Mouse (Mus musculus) spleen, adult 12 weeks (tissue): ENCODE data around the gene Trp53i11.

ENCODE experiments used
- DNase-seq: peaks from one replicate; pipeline ENCODE4 v3.0.0; 2022; ENCODE audit warnings: low spot score

Gene Trp53i11

DNA sequence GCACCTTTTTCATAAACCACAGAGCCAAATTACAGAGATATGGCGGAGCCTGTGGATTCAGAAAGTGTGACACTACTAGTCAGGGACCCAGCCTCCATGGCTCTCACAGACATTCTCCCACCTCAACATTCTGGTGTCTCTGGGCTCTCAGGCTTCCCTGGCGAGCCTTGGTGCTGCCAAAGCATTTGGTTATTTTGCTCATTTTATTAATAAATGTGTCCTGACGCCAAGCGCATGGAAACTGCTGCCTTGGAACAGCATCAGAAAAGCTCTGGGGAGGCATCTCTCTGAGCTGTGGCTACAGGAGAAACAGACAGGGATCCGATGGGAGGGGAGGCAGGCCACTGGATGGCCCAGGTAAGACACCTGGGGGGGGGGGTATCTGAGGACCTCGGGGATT lies 15.4 kb upstream of the Trp53i11 start:
- DNase-seq = no peak

DNA sequence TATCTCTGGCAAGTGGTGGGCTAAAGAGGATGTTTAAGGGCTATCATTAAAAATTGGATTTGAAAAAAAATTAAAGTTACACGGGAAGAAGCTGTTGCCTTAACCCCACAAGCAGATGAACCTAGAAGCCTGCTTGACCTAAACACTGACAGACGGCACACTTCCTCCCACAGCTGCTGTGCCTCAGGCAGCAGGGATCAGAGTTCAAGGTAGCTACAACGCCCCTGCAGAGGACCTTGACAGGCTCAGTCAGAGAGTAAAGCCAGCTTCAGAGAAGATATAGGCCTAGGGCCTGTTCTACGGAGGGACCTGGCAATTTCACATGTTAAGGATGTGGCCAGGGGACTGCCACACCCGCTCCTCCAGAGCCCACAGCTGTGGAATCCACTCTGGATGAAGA lies 14.9 kb upstream of the Trp53i11 start:
- DNase-seq = no peak

DNA sequence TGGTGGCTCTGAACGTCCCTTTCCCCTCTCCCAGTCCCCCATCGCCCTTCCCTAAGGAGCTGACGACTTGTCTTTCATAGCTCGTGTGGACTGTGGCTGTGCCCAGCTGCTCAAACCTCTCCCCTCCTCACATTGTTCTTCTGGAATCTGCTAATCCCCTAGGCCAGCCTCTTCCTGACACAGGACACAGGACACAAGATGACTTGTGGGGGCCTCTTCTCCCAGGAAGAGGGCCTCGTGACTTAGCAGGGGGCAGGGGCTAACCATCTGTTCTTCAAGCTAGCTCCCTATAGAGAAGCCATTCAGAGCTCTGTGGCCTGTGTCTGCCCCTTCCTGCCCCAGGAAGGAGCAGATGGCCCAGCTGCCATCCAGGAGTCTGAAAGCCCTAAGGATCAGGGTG lies 13.2 kb upstream of the Trp53i11 start:
- DNase-seq = no peak

DNA sequence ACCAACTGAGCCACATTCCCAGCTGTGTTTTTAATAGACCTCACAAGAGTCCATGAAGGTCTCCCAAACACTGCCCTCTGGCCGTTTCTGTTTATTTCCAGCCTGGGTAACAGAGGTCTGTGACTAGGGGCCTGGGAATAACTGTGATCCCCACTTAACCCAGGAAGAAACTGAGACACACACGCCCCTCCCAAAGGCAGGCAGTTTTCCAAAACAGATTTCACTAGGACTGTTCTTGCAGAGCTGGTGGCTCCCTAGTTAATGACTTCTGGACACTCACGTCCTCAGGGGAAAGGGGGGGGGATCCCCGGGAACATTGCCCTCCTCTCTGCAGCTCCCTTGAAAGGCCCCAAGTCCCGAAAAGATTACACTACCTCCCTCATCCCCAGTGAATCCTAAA lies 12.1 kb upstream of the Trp53i11 start:
- DNase-seq = no peak

DNA sequence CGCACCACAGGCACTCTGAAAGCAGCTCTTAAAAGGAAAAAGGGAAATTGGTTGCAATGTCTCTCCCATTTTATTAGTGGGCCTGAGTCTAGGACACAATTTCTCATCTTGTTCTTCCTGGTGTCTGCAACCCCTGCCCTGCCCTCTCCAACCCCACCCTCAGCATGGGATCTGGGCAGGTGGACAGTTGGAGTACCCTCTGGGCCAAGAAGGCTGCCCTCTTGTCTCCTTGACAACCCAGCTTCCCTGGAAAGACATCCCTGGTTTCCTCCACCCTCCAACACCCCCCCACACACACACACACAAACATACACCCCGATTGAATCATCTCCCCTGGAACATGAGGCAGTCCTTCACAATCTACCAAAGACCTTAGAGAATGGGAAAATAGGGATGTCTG lies 11.6 kb upstream of the Trp53i11 start:
- no peak for DNase-seq

DNA sequence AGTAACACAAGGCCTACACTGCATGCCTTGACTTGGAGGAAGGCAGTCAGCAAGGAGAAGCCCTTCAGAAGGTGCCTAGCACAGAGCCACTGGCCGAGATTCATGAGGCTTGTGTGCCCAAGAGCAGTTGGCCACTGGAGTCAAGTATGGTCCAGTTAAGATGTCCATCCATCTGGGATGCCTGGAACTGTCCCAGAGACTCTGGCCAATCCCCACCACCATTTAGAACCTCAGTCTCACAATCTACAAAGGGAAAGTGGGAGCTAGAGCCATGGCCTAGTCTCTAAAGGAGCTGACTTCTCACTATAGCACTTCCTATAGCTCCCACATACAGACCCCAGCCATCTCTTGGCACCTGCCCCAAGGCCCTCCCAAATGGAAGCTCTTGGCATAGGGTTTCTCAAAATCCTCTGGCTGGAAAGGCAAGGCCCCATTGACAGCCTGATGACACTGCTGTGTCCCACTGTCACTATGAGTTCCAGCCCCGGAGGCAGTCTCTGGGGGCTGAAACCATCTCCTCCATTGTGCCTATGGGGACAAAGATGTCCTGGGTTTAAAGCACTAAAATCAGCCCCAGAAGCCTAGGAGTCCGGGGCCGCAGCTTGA lies 11.1 kb upstream of the Trp53i11 start:
- no peak for DNase-seq

DNA sequence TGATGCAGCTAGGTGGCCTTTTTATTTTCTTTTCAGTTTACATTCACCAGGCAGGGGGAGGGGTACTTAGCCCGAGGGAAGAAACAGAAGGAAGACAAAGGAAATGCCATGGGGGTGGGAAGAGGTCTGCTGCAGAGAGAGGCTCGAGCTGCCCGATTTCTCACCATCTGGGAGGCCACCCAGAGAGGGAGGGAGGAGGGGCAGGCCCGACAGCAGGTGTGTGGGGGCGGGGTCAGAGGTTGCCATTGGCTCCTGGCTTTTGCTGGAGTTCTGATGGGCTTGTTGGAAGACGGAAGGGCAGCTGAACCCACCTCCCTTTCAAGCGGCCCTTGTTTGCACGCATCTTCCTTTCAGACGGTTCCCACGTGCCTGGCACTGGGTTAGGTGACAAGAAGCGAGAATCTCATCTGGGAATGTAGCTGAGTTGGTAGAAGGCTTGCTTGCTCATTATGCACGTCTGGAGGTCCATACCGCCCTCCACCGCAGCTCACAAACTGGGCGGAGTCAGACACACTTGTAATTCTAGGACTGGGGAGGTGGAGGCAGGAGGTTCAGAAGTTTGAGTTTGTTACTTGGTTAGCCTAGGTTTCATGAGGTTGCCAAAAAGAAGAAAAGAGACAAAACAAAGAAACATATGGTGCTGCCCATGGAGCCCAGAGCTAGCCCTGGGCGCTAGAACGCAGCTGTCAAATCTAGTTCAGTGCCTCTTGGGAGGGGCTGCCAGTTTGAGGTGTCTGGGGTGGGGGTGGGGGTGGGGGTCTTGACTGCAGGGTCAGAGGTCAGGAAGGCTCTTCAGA lies 10.3 kb upstream of the Trp53i11 start:
- DNase-seq = no peak

DNA sequence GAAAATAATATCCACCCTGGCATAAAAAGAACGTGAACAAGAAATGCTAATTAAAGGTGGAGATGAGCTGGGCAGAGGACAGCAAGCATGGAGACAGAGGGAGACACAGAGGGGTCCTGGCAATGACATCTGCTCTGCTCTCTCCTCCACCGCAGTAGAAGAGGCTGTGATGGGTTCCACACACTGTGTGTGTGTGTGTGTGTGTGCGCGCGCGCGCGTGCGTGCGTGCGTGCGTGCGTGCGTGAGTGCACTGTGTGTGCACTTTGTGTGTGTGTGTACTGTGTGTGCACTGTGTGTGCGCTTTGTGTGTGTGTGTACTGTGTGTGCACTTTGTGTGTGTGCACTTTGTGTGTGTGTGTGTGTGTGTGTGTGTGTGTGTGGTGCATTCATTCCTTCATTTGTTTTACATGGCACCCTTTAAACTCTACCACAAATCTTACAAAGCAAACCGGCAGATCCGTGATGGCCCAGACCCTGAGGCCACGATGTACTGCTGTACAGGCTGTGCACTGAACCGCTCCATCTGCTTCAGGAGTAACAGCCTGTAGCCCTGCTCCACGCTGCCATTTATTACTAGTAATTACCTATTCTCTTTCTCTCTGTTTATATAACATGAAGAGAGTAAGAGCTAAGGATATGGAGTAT lies 9.6 kb upstream of the Trp53i11 start:
- no peak for DNase-seq

DNA sequence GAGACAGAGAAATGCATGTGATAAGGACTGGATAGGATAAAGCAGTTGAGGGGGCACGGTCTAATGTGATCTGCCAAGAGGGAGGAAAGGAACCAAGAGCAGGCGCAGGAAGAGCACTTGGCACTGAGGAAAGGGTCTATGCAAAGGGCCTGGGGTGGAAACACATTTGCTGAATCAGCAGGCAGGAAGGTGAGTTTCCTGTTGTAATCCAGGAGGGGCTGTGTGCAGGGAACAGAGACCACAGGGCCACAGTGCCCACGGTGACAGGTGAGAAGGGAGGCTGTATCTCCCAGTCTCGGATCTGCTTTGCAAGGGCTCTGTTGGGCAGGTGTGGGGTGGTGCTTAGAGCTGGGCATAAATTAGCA lies 9.1 kb upstream of the Trp53i11 start:
- no peak for DNase-seq

DNA sequence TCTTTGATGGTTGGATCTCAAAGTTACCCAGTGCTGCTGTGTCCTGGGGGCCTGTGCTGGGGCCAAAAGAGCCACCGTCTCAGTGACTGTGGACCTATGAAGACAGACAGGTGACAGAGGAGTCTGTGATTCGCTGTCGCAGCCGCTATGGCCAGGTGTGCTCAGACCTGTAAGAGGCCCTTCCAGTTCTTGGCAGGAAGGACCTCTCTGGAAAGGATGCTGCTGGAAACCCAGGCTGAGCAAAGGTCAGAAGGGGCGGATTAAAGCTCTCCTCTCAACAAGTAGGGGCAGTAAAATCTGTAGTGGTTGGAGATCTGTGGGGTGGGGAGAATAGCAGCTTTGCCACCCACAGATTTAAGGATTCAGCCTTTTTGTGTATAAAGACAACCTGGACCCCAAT lies 7.7 kb upstream of the Trp53i11 start:
- DNase-seq = no peak

DNA sequence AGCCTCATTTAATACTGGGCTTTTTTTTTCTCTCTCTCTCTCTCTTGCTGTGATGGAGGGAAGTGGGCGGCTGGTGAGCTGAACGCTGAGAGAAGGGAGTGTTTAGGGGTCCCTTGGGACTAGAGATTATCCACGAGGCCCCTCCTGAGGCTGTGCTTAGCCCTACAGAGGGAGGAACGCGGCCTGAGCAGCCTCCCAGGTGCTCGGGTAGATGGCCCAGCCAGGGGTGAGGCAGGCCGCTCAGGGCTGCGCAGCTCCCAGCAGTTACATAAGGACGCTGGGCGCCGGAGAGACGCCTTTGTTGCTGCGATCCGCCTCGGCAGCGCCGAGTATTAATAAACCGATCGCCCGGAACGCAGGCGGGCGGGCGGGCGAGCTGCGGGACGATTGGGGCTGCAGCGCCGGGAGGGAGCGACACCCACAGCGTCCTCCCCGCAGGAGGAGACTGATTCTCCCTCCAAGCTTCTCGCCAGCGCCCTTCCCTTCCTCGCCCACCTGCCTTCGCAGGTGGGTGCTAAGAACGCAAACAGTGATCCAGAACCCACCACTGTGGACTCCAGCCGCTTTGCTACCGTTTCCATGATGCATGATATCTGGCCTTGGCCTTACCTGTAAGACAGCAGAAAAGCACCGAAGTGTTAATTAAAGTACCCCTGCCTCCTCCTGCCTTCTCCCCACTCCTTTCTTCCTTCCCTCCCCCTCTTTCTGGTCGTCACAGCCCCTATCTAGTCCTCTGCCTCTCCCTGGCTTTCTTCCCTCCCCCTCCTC lies 7.1 kb upstream of the Trp53i11 start:
- DNase-seq = no peak

DNA sequence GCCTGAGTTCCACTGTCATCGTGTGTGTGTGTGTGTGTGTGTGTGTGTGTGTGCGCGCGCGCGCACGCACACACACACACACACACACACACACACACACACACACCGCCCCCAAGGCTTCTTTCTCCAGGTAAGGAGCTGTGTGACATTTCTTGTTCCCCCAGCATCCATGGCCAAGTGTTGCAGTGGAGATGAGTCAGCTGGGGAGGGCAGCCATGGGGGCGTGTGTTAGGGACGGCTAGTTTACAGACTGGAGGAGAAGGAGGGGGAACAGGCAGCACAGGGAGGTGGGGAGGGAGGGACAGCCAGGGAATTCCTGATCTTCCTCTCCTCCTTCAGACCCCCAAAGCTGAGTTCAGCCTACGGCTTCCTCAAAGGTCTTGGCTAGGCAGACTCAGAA lies 4.5 kb upstream of the Trp53i11 start:
- DNase-seq = no peak

DNA sequence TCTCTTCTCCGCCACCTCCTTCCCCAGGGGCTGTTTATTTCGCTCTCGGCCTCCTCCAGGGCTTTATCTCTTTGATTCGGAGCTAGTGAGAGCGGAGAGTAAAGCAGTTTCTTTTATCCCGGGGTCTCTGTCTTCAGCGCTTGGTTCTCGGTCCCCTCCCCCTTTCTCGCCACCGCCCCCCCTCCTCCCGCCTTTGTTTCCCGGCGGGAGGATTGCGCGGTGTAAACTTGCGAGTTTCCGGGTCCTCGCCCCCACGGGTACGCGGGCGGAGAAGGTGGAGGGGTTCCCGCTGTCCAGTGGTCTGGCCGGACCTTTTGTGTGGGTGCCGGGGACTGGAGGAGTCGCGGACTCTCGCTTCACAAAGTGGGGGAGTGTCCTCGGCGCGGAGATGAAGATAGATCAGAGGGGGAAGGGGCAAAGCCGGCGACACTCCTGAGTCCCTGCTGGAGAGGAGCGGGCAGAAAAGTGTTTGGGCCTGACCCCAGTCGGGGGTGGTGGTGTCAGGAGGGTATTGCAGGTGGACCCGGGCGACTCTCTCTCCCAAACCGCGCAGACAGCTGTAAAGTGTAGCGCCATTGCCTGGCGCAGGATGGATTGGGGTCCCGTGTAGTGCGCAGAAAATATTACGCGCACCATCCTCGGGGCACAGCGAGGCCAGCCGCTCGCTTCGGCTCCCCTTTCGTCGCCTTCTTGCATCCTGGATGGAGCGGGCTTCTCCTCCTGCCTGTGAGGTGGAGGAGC lies 842 bp downstream of the Trp53i11 start:
- DNase-seq = no peak

DNA sequence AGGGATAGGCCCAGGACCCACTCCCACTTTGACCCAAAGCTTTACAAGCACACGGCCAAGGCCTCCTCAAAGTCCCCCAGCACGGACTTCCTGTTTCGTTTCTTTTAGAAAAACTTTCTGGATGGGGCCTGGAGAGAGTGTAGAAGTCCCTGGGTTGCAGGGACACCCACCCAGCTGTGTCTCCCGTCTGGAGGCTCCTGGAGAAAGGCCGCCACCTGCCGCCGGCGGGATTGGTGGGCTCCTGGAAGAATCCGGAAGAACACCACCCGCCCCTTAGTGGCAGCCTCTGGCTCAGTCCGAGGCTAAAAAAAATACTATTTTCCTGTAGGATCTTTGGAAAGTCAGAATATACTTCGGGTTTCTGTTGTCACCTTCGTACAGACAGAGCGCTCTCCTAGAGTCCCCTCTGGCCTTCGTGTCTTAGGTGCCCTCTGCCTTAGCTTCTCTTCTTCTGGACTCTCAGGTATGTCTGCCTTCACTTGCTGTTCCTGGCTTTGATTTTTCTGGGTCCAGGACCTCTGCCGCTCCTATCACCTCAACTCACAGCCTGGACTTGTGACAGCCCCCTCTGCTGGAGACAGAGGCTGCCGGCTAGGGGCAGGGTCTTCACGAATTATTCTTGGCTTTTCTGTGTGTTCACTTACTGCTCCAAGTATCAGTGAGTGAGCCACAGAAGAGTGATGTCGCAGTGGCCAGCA lies 1.6 kb downstream of the Trp53i11 start:
- DNase-seq = no peak

DNA sequence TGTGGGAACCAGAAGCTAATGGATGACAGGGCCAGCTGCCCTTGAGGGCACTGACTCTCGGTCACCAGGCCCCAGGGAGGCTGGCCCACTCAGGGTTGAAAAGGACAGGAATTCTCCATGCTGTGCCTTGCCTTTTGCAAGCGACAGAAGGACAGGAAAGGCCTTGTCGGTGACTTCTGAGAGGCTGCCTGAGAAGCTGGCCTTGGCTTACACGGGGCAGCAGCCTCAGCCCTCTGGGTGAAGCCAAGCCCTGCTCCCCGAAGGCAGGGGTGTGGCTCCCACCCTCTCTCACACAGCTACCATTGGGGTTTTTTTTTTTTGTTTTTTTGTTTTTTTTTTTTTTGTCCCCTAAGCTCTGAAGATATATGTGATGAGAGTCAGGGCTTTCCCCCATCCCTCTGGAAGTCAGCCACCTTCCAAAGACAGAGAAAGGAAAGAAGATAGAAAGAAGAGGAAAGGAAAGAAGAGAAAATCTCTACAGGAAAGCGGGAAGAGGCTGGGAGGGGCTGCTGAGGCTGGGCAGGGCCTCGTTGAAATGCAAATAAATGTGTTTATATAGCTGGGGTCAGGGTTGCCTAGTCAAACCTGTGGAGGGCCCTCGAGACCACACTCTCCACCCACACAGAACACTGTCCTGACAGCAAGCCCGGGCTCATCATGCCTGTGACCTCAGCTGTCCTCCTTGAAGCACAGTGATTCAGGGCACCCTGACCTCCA lies 3.6 kb downstream of the Trp53i11 start:
- no peak for DNase-seq

DNA sequence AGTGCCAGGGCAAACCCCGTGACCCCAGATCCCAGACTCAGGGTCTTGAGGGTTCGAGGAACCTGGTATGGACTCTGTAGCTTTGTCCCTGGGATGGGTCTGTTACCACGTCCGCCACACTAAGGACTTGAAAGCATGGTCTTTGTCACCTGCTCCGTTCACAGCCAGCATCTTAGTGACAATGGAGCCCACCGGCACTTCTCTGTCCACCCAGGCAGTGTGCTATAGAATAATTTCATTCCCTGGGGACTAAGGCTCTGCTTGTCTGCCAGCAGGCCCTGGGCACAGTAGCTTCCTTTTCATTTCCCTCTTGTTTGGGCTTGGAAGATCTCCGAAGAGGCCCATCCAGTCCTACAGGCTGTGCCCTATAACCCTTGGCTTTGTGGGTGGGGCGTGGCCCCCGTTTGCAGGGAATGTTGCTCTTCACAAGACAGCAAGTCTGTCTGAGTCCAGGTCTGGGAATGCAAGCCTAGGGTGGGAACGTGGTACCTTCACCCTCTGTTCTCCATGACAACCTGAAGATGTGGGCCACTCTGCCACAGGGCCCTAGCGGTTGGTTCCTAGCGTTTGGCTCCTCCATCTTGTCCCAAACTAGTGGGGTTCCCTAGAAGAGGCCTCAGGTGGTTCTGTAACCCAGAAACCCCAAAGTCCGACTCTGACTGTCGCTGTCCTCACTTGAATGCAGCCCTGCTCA lies 4.3 kb downstream of the Trp53i11 start:
- DNase-seq = no peak

DNA sequence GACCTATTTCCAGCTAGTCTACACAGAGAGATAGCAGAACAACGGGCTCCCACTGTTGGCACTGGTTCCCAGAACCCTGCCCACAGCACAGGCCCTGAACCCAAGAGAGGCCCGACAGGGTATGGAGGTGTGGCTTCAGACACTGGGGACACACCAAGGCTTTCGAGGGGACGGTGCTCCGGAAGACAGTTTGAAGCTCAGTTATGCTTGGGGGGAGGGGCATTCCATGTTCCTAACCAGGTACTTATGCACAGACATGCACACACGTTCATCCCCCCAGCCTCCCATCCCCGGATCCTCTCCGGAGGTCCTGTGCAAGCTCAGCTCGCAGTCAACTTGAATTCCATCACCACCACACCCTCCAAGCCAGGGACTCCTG lies 4.8 kb downstream of the Trp53i11 start:
- no peak for DNase-seq

DNA sequence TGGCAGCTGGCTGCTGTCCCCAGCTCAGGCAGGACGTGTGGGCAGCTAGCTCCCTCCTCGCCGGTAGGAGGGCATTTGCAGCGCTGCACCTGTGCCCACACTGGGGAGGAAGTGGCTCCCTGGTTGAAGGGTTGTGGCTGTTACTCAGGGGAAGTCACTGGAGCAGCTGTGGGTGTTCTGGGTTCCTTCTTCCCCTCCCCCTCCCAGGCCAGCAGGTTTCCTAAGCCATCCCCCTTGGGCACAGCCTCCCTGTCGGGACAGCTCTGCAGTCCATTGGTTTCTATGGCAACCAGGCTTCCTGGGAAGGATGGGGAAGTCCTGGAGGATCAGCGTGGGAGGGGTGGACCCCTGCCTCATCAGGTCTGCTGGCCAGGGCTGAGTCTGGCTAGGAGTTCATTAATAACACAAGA lies 5.3 kb downstream of the Trp53i11 start:
- DNase-seq = peak; percentile 61

DNA sequence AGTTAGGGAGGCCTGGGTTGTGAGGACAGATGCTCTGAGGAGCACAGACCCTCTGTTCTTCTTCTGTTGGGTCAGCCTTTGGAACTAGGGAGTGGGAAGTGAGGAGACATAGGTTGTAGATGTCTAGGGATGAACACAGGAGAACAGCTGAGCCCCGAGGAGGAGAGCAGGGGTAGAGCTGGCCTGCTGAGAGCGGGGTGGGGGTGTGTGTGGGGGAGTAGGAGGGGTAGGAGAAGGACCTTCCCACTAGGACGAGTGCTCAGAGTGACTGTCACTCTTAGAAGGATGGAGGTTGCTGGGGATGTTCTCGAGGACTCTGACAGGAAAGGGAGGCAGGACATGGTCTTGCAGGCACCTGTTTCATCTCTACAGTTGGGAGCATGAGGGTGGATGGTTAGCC lies 6.5 kb downstream of the Trp53i11 start:
- no peak for DNase-seq

DNA sequence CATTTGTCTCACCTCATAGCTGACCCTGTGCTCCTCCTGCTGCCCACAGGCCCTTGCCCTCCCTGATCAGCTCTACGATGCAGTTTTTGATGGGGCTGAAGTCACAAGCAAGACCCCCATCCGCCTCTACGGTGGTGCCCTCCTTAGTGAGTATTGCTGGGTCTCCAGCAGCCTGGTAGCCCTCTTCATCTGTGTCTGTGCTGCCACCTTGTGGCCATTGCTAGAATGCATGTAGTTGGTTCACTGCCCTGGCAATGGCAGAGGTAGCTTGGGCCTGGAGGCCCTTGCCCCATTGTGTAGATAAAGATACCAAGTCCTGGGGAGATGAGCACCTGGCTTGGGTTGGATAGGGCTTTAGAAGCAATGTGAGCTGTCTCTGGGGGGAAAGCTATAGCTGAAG lies 11.5 kb downstream of the Trp53i11 start:
- peak; percentile 78 for DNase-seq
